Mouse (Mus musculus) stomach, postnatal 0 days (tissue): Measurements from ENCODE around the gene Kyat1.

Experiments used
- CTCF ChIP-seq: IDR thresholded peaks from 2 replicates; pipeline ENCODE4 v1.5.1; 2016; ENCODE audit warnings: antibody characterized with exemption, low read depth, mild to moderate bottlenecking, moderate library complexity
- EP300 ChIP-seq: optimal IDR thresholded peaks from 2 replicates; pipeline ENCODE3; 2016; ENCODE audit warnings: antibody characterized with exemption

DNA sequence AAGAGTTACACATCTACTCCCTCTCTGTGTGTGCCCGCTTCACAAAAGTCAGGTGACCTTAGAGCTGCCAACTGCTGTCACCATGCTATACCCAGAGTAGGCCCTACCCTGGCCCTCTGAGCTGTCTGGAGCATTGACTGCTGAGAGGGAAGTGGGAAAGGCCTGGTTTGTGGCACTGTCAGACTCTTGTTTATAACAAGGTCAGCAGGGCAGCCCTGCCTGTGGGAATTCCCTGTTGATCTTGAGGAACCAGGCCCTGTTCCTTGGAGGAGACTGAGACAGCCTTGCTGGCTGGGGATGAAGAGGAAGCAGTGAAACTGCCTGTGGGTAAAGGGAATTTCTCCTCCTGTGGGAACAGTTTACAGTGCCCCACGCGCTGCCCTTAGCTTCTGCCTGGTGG lies 9.1 kb upstream of the Kyat1 start:
- TF ChIP-seq CTCF = no peak
- no peak for TF ChIP-seq EP300
